Mouse (Mus musculus) megakaryocyte, embryonic 14.5 days (primary cell): ENCODE measurements around the gene Gm9833.

ENCODE experiments used
- FLI1 ChIP-seq: IDR thresholded peaks from 2 replicates; pipeline ENCODE4 v1.6.1; 2012; ENCODE audit warnings: low read length, inconsistent platforms, mixed read lengths
- GATA1 ChIP-seq: IDR thresholded peaks from 3 replicates; pipeline ENCODE4 v1.6.1; 2012; ENCODE audit warnings: mixed read lengths, low read length, inconsistent platforms, borderline replicate concordance

DNA sequence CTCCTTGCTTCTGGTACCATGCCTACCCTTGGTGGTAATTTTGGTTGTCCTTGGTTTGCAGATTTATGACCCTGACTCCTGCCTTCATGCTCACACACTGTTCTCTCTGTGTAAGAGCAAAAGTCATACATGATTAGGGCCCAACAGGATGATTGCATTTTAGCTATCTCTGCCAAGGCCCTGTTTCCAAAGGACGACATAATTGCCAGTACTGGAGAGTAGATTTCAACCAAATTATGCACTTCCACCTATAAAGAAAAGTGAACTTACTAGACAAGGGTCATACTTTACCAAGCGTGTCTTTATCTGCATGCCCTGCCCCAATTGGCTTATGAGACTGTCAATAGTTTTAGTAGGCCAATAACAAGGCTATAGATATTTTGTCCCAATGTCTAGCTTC is 9.8 kb upstream of the Gm9833 start:
- TF ChIP-seq FLI1 (no peak), GATA1 (no peak)
